Mouse (Mus musculus): Measurements from ENCODE around the gene Arf1. TPM values are rescaled to one million over a fixed set of nuclear protein-coding genes. Genes with fewer than 3 reads are reported as not detected.

The Arf1 gene
- polyA plus RNA-seq, 1 experiment, result 10.0 TPM

GRCm38 (mm10) chr11:59208153-59208831, 19.8 kb downstream of the Arf1 start, which contains the start of gene 2310033P09Rik:
2310033P09Rik (plus strand) TSS chr11:59208321.
- Histone ChIP-seq H3K36me3 (ENCODE audit: control insufficient read depth) (peaks cover 76% of the 10 kb centered on the region), H3K9me3 (ENCODE audit: control insufficient read depth, low read length) (no peaks in the 10 kb centered on the region), H3K27me3 (ENCODE audit: control insufficient read depth) (no peaks in the 10 kb centered on the region), H3K4me1 (ENCODE audit: control insufficient read depth) (peaks cover 56% of the 10 kb centered on the region), H3K4me3 (replicated peaks) (peak within 1 kb of the TSS; percentile 86)
- TF ChIP-seq GATA1 (IDR thresholded peaks at IDR 0.05; ENCODE audit: low read length), result peak; percentile 47; the same call in 1 of the 2 replicates
- TF ChIP-seq TAL1 (IDR thresholded peaks at IDR 0.05; ENCODE audit: low read length), result no peak

DNA sequence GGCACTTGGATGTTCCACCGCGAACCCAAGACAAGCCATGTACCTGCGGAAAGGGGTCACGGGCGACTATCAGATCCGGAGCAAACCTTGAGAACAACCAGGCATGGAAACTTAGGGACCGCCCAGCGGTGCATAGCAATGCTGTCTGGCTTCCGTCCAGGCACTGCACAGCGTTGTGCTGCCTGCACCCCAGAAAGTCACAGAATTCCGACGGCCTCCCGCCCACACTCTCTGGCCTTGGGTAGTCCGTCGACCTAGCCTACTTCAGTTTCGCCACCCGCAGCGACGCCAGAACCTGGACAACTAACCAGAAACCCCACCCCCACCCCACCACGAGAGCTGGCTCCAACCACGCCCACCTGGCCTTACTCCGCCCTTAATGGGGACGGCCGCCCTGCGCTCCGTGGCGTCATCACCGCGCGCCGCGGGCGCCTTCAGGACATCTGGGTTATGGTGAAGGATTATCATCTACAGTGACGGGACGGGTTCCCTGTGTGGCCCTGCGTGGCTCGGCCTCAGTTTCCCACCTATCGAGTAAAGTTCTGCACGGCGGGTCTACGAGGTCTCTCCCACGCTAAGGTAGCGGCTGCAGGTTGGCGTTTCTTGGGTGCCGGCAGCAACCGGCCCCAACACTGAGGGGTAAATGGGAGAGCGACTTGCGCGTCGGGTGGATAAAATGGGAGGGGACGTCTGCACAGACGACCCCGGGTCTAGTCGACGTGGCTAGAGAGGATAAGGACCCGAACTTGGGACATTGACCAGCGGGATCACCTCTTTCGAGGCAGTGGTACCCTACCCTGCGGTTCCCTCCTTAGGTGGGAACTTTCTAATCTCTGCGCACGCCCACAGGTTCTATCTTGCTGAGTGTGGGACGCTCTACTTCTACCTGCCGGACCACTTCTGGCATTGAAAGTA, 25.7 kb downstream of the Arf1 start, which contains the start of gene Mrpl55:
Gene Mrpl55 (plus strand): TSS at position 406 of the 915 bp plus-strand sequence.
- H3K36me3 ChIP-seq (ENCODE audit: control insufficient read depth), result peaks cover 43% of the 10 kb centered on the region
- H3K4me3 ChIP-seq (replicated peaks), result peak within 1 kb of the TSS; percentile 93
- peaks cover 56% of the 10 kb centered on the region for H3K4me1 ChIP-seq (ENCODE audit: control insufficient read depth)
- no peaks in the 10 kb centered on the region for H3K9me3 ChIP-seq (ENCODE audit: control insufficient read depth, low read length)
- no peaks in the 10 kb centered on the region for H3K27me3 ChIP-seq (ENCODE audit: control insufficient read depth)
- TF ChIP-seq TAL1 (IDR thresholded peaks at IDR 0.05; ENCODE audit: low read length), result no peak
- TF ChIP-seq GATA1 (IDR thresholded peaks at IDR 0.05; ENCODE audit: low read length), result no peak

- Histone ChIP-seq H3K36me3 (ENCODE audit: control insufficient read depth) (peaks cover 37% of the 10 kb centered on the region), H3K9me3 (ENCODE audit: control insufficient read depth, low read length) (no peaks in the 10 kb centered on the region), H3K4me3 (replicated peaks) (peak overlapping the region; percentile 93), H3K4me1 (ENCODE audit: control insufficient read depth) (peaks cover 52% of the 10 kb centered on the region), H3K27me3 (ENCODE audit: control insufficient read depth) (no peaks in the 10 kb centered on the region)
- TF ChIP-seq GATA1 (IDR thresholded peaks at IDR 0.05; ENCODE audit: low read length) (no peak), TAL1 (IDR thresholded peaks at IDR 0.05; ENCODE audit: low read length) (no peak)
These were observed 26.7 kb downstream of the Arf1 start for GRCm38 (mm10) chr11:59201216-59202002.

DNA sequence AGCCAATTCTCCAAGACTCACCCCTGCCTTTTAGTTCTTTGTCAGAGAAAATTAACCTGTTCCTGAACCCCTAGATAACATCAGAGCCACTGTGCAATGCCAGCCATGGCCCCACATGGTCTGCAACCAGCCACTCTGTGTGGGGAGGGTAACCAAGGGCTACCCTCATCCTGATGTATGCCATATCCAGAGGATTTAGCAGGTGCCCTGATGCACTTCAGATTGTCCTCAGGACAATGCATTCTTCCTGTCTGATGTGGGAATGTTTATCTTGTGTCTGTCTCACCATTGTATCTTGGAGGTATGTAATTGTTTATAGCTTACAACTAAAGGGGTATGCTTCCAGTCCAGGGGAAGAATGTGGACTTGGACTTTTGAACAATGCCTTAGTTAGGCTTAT, 31.8 kb downstream of the Arf1 start:
- H3K4me3 ChIP-seq (replicated peaks), result no peak overlapping the region
- no peak for TF ChIP-seq TAL1 (IDR thresholded peaks at IDR 0.05; ENCODE audit: low read length)
- TF ChIP-seq GATA1 (IDR thresholded peaks at IDR 0.05; ENCODE audit: low read length), result no peak
- peaks cover 11% of the 10 kb centered on the region for H3K36me3 ChIP-seq (ENCODE audit: control insufficient read depth)
- no peaks in the 10 kb centered on the region for H3K9me3 ChIP-seq (ENCODE audit: control insufficient read depth, low read length)
- peaks cover 5% of the 10 kb centered on the region for H3K27me3 ChIP-seq (ENCODE audit: control insufficient read depth)
- peaks cover 48% of the 10 kb centered on the region for H3K4me1 ChIP-seq (ENCODE audit: control insufficient read depth)

- H3K9me3 ChIP-seq (ENCODE audit: control insufficient read depth, low read length), result no peaks in the 10 kb centered on the region
- H3K27me3 ChIP-seq (ENCODE audit: control insufficient read depth), result peaks cover 5% of the 10 kb centered on the region
- TF ChIP-seq GATA1 (IDR thresholded peaks at IDR 0.05; ENCODE audit: low read length), result no peak
- TF ChIP-seq TAL1 (IDR thresholded peaks at IDR 0.05; ENCODE audit: low read length), result no peak
- peak within 1 kb of the TSS; percentile 72 for H3K4me3 ChIP-seq (replicated peaks)
- peaks cover 14% of the 10 kb centered on the region for H3K36me3 ChIP-seq (ENCODE audit: control insufficient read depth)
- H3K4me1 ChIP-seq (ENCODE audit: control insufficient read depth), result peaks cover 49% of the 10 kb centered on the region
These were observed 36.0 kb downstream of the Arf1 start, which contains the start of gene Guk1 for GRCm38 (mm10) chr11:59192059-59192386. Guk1 (minus strand) TSS chr11:59192212.

DNA sequence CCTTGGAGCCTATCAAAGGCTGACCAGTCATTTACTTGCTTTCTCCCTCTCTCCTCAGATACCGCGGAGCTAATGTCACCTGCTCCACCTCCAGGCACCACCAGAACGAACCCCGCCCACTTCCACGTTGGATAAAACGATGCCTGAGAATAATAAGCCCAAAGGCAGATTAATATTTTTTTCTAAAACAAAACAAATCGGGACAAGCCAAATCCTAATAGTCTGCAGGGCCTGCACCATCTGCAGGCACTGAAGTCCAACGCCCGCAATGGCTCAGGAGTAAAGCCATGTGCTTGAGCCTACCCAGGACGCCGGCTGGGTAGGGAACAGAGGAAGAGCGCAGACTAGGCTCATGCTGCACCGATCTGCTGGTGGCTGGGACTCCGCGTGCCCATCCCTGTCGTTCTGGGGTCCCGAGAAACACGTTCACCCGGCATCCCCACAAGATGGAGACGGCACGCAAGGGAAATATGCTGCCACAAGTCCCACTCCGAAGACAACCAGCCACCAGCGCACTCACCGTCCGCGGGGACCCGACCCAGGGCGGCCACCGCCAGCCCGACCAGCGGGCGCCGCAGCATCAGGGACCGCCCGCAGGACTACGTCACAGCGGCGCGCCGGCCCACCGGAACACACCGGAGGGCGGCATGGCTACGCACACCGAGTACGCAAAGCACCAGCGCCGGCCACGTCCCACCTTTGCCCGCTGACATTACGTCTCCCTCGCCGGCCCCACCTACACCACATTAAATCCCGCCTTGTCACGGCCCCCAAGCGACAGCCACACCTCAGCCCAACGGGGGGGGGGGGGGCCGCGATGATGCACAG, 36.6 kb downstream of the Arf1 start:
- peaks cover 49% of the 10 kb centered on the region for H3K4me1 ChIP-seq (ENCODE audit: control insufficient read depth)
- peak overlapping the region; percentile 72 for H3K4me3 ChIP-seq (replicated peaks)
- TF ChIP-seq GATA1 (IDR thresholded peaks at IDR 0.05; ENCODE audit: low read length) (no peak), TAL1 (IDR thresholded peaks at IDR 0.05; ENCODE audit: low read length) (no peak)
- no peaks in the 10 kb centered on the region for H3K9me3 ChIP-seq (ENCODE audit: control insufficient read depth, low read length)
- peaks cover 20% of the 10 kb centered on the region for H3K36me3 ChIP-seq (ENCODE audit: control insufficient read depth)
- peaks cover 5% of the 10 kb centered on the region for H3K27me3 ChIP-seq (ENCODE audit: control insufficient read depth)

DNA sequence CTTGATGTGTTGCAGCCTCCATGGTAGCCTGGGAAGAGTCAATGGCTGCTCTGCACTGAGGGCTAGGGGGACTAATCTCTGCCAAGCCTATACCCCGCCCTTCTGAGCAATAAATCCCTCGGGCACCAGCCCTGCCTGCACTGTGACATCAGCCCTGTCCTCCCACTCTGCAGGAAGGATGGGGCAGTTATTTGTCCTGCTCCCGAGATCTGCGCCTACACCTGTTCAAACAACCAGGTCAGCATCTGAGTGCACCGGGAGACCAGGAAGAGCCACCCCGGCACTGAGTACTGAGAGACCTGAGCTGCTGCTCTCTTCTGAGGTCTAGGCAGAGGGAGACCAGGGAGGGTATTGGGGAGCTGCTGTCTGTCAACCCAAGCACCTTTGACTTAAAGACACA, 40.4 kb downstream of the Arf1 start:
- Histone ChIP-seq H3K4me1 (ENCODE audit: control insufficient read depth) (peaks cover 64% of the 10 kb centered on the region), H3K27me3 (ENCODE audit: control insufficient read depth) (no peaks in the 10 kb centered on the region), H3K9me3 (ENCODE audit: control insufficient read depth, low read length) (no peaks in the 10 kb centered on the region), H3K36me3 (ENCODE audit: control insufficient read depth) (peaks cover 56% of the 10 kb centered on the region), H3K4me3 (replicated peaks) (no peak overlapping the region)
- TF ChIP-seq GATA1 (IDR thresholded peaks at IDR 0.05; ENCODE audit: low read length), result no peak
- TF ChIP-seq TAL1 (IDR thresholded peaks at IDR 0.05; ENCODE audit: low read length), result no peak

GRCm38 (mm10) chr11:59185490-59185889, 42.6 kb downstream of the Arf1 start:
- Histone ChIP-seq H3K4me1 (ENCODE audit: control insufficient read depth) (peaks cover 68% of the 10 kb centered on the region), H3K27me3 (ENCODE audit: control insufficient read depth) (no peaks in the 10 kb centered on the region; the same call in 1 of the 2 replicates), H3K4me3 (replicated peaks) (no peak overlapping the region), H3K9me3 (ENCODE audit: control insufficient read depth, low read length) (no peaks in the 10 kb centered on the region), H3K36me3 (ENCODE audit: control insufficient read depth) (peaks cover 63% of the 10 kb centered on the region)
- TF ChIP-seq GATA1 (IDR thresholded peaks at IDR 0.05; ENCODE audit: low read length), result no peak
- TF ChIP-seq TAL1 (IDR thresholded peaks at IDR 0.05; ENCODE audit: low read length), result no peak

Measured in erythroblast, embryonic 14.5 days (primary cell).